Mouse (Mus musculus): ENCODE measurements around the gene Il1b. TPM values are rescaled to one million over a fixed set of nuclear protein-coding genes. Genes with fewer than 3 reads are reported as not detected.

Il1b gene
- 0.20 TPM in 1 of 2 replicates, not detected in the other for polyA plus RNA-seq (2012; rRNA removed)

DNA sequence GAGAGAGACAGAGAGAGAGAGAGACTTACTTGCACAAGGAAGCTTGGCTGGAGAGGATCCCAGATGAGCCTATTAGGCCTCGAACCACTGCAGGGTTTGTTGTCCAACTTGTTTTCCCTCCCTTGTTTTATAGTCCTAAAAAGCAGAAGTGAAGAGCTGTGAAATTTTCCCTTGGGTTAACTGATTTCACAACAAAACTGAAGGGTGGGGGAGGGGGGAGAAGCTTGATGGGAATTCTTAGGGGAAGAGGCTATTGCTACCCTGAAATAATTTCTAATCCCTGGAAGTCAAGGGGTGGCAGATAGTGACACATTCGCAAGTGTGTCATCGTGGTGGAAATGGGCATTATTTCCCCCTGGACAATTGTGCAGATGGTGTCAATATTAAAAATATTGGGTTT lies at the start of gene Il1b:
Il1b (minus strand) TSS at position 101 of the 400 bp plus-strand sequence.

Other genes starting within 250 kb of the Il1b start
- gene Chchd5, start 241.4 kb downstream of the Il1b start, polyA plus RNA-seq (2012; rRNA removed) = 18.9 and 19.0 TPM in 2 replicates
- 80.2 and 87.0 TPM in 2 replicates for gene Slc20a1, start 172.4 kb downstream of the Il1b start, polyA plus RNA-seq (2012; rRNA removed)
- gene Ckap2l, start 73.9 kb downstream of the Il1b start, polyA plus RNA-seq (2012; rRNA removed) = 2.6 and 2.9 TPM in 2 replicates
- gene Il1a, start 61.2 kb downstream of the Il1b start, polyA plus RNA-seq (2012; rRNA removed) = 0.09 and 0.18 TPM in 2 replicates
- gene F830045P16Rik, start 165.5 kb upstream of the Il1b start, polyA plus RNA-seq (2012; rRNA removed) = not detected in 2 replicates
- 57.6 and 63.5 TPM in 2 replicates for gene Sirpa, start 221.7 kb upstream of the Il1b start, polyA plus RNA-seq (2012; rRNA removed)

Measured in central nervous system, embryonic 18 days (tissue).